Mouse (Mus musculus) megakaryocyte, embryonic 14.5 days (primary cell): ENCODE data around the gene Foxl1. TPM values are rescaled to one million over a fixed set of nuclear protein-coding genes. Genes with fewer than 3 reads are reported as not detected.

Experiments
- H3K27me3 ChIP-seq: replicated peaks from 2 replicates; pipeline ENCODE3; 2012; ENCODE audit warnings: inconsistent platforms
- H3K36me3 ChIP-seq: replicated peaks from 2 replicates; pipeline ENCODE3; 2012; ENCODE audit warnings: low read length, inconsistent platforms, mixed read lengths
- H3K4me1 ChIP-seq: 2 replicates; pipeline ENCODE4 v1.6.1; 2012; ENCODE audit warnings: inconsistent platforms
- H3K4me3 ChIP-seq: replicated peaks from 2 replicates; pipeline ENCODE3; 2012; ENCODE audit warnings: moderate library complexity, mild to moderate bottlenecking, inconsistent platforms
- H3K9me3 ChIP-seq: 2 replicates; pipeline ENCODE4 v1.6.1; 2012; ENCODE audit warnings: inconsistent platforms
- FLI1 ChIP-seq: IDR thresholded peaks from 2 replicates; pipeline ENCODE4 v1.6.1; 2012; ENCODE audit warnings: low read length, inconsistent platforms, mixed read lengths
- GATA1 ChIP-seq: IDR thresholded peaks from 3 replicates; pipeline ENCODE4 v1.6.1; 2012; ENCODE audit warnings: mixed read lengths, low read length, inconsistent platforms, borderline replicate concordance
- polyA plus RNA-seq: library from polyadenylated mRNA; stranded (reverse); fragments of >175 nt; gene quantifications from 2 replicates; pipeline ENCODE4 v1.2.3, GENCODE M21; 2012; ENCODE audit warnings: low replicate concordance; ENCODE audit not compliant: insufficient read depth

Gene Foxl1
- polyA plus RNA-seq = not detected in 2 replicates

DNA sequence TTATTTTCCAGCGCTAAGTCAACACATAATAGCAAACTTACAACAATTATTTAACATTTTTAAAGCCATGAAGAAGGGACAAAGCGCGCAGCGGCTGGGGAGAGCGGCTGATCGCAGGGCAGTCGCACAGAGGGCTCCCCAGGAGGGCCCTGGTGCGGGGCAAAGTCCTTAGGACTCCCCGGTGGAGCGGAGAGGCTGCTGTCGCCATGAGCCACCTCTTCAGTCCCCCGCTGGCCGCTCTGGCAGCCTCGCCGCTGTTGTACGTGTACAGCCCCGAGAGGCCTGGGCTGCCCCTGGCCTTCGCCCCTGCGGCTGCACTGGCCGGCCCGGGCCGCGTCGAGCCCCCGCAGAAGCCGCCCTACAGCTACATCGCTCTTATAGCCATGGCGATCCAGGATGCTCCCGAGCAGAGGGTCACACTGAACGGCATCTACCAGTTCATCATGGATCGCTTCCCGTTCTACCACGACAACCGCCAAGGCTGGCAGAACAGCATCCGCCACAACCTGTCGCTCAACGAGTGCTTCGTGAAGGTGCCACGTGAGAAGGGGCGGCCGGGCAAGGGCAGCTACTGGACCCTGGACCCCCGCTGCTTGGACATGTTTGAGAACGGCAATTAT lies at the start of gene Foxl1:
Gene Foxl1, plus strand, starts transcription at position 185 of the 620 bp plus-strand sequence.
- no peak within 1 kb of the TSS for H3K4me3 ChIP-seq
- H3K9me3 ChIP-seq = no peaks in the 10 kb centered on the region

DNA sequence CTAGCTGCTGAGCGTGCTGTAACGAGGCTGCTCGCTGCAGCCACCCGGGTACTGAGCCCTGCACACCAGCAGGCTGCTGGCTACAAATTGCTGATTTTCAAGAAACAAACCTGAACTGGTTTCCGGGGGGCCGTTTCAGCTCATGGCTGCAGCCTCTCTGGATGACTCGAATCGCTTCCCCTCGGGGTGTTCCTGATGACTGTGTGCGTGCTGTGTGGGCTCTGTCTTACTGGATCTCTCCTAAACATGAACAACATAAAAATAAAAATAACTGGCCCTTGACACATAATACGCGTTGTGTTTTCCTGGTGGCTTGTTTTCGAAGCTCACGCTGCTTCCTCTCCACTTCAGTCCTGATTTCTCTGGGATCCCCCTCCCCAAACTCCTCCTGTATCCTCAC lies 49.0 kb upstream of the Foxl1 start:
- Histone ChIP-seq H3K4me1 (peaks cover 9% of the 10 kb centered on the region), H3K4me3 (no peak overlapping the region), H3K9me3 (no peaks in the 10 kb centered on the region), H3K36me3 (no peaks in the 10 kb centered on the region), H3K27me3 (peaks cover 99% of the 10 kb centered on the region)
- no peak for TF ChIP-seq GATA1
- no peak for TF ChIP-seq FLI1

More for the DNA sequence above, at the start of gene Foxl1:
- peaks cover 98% of the 10 kb centered on the region for H3K27me3 ChIP-seq
- peaks cover 30% of the 10 kb centered on the region for H3K4me1 ChIP-seq
- no peaks in the 10 kb centered on the region for H3K36me3 ChIP-seq
- TF ChIP-seq GATA1 (no peak), FLI1 (no peak)

DNA sequence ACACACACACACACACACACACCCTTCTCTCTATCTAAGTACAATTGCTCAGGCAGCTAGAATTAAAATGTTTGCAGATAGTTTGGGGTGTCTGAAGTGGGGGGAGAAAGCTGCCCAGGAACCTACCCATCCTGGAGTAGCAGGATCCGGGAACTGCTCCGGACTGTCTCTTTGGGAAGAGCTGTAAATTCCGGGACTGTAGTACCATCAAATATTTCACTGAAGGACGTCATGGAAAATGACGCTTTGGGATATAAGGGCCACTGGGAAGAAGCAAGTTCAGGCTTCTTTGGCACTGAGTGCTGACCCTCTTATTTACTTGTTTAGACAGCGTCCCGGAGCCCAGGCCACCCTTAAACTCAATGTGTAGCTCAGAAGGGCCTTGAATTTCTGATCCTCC lies 48.5 kb upstream of the Foxl1 start:
- Histone ChIP-seq H3K36me3 (no peaks in the 10 kb centered on the region), H3K4me3 (no peak overlapping the region), H3K4me1 (peaks cover 12% of the 10 kb centered on the region), H3K27me3 (peaks cover 99% of the 10 kb centered on the region), H3K9me3 (no peaks in the 10 kb centered on the region)
- no peak for TF ChIP-seq GATA1
- no peak for TF ChIP-seq FLI1

DNA sequence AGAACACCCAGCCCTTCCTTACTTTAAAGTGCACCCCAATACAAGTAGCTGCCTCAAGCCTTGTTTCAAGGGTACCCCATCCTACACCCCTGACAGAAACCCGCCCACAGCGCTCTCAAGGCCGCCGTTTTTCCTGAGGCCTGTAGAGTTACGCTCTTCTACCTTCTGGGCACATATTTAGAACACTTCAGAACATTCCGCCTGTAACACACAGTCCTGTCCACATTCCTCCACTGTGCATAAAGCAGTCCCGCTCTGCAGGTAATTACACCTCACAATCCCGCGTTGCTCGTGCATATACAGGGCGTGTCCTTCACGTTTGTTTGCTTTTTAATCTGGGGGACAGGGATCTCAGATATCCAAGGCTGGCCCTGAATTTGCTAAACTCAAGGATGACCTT lies 47.8 kb upstream of the Foxl1 start:
- Histone ChIP-seq H3K4me3 (no peak overlapping the region), H3K4me1 (peaks cover 19% of the 10 kb centered on the region), H3K36me3 (no peaks in the 10 kb centered on the region), H3K27me3 (peaks cover 99% of the 10 kb centered on the region), H3K9me3 (no peaks in the 10 kb centered on the region)
- TF ChIP-seq GATA1 = no peak
- TF ChIP-seq FLI1 = no peak

DNA sequence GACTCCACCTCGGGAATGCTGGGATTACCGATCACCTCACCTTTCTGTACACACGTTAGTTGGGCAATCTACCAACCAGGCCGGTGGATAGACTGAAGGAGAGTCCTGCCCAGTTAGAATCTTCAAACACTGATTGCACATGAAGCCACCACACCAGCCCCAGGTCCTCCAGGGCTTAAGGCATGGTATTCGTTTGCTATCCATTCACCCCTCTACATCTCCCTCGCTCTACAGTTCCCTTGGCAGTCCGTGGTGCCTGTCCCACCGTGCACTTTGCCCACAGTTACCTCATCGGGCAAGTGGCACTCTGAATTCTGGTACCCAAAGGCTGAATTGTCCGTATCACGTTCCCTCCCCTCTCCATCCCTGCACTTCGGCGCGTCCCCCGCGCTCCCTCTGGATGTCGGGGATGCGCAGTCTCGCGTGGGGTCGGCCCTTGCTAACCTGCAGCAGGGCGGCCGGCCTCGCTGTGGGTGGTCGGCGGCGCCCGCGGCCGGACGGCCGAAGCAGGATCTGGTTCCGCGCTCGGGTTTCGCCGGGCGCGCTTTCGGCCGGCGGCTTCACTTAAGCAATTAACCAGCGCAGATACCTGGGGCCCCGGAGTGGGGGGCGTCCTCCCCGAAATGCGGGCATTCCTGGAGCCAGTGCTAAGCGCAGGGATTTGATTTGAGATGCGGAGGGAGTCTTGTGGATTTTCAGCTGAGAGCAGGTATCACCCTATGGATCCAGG lies 47.2 kb upstream of the Foxl1 start:
- TF ChIP-seq FLI1 (no peak), GATA1 (no peak)

DNA sequence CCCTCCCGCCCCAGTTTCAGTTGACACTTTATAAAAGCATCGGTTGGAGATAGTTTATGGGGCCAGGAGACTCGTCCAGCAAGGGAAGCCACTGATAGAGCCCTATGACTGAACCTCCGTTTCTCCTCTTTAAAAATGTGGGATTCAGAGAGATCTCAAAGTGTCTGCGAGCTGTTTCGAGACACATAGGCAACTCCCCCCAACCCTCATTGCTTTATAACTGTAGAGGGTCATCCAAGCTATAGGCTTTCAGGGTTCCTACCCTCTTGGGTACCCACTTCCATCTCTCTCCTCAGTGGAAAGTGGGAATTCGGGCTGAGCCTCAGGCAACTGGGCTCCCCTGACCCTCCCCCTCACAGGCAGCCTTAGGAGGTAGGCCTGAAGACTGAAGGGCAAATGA lies 46.3 kb upstream of the Foxl1 start:
- TF ChIP-seq FLI1 (no peak), GATA1 (no peak)

More for the DNA sequence above, 47.2 kb upstream of the Foxl1 start:
- Histone ChIP-seq H3K27me3 (peaks cover 99% of the 10 kb centered on the region), H3K4me1 (peaks cover 21% of the 10 kb centered on the region), H3K9me3 (no peaks in the 10 kb centered on the region), H3K4me3 (no peak overlapping the region), H3K36me3 (no peaks in the 10 kb centered on the region)

DNA sequence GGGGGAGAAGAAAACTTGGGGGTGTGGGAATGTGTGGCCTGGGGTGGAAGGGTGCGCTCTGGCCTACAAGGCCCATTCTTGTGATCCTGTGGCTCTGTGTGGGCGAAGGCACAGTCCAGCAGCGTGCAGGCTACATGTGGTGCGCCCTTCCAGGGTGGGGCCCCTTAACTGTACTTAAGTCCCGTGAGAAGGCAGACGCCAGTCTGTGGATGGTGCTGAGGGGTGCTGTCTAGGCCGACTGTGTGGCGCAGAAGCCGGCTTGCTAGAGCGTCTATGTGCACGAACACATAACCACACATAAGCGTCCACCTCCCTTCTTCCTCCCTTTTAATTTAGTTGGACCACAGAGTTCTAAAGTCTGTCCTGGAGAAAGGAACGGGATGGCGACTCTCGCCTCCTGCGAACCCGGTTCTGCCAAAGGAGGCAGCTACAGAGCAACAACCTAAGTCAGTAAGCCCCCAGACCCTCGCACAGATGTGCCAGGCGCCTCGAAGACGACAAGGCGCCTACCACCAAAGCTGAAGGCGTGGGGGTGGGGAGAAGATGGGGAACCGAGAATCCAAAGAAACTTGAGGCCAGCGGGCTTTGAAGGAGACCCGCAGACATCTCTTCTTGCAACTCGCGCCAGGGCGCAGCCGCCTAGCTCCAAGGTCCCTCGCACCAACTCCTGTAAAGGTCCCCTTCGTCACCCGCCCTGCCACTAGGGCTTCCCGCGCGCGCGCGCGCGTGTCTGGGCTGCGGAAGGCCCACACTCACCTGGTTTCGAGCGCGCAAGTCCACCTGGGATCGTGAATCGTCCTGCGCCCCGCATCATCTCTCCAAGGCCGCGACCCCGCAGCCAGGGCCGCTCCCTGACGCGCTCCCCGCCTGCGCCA lies 45.3 kb upstream of the Foxl1 start:
- H3K36me3 ChIP-seq = no peaks in the 10 kb centered on the region
- no peak for TF ChIP-seq GATA1
- no peak for TF ChIP-seq FLI1
- no peaks in the 10 kb centered on the region for H3K9me3 ChIP-seq
- peaks cover 21% of the 10 kb centered on the region for H3K4me1 ChIP-seq
- peaks cover 99% of the 10 kb centered on the region for H3K27me3 ChIP-seq
- no peak overlapping the region for H3K4me3 ChIP-seq

More for the DNA sequence above, 46.3 kb upstream of the Foxl1 start:
- Histone ChIP-seq H3K4me1 (peaks cover 21% of the 10 kb centered on the region), H3K4me3 (no peak overlapping the region), H3K27me3 (peaks cover 99% of the 10 kb centered on the region), H3K9me3 (no peaks in the 10 kb centered on the region), H3K36me3 (no peaks in the 10 kb centered on the region)

DNA sequence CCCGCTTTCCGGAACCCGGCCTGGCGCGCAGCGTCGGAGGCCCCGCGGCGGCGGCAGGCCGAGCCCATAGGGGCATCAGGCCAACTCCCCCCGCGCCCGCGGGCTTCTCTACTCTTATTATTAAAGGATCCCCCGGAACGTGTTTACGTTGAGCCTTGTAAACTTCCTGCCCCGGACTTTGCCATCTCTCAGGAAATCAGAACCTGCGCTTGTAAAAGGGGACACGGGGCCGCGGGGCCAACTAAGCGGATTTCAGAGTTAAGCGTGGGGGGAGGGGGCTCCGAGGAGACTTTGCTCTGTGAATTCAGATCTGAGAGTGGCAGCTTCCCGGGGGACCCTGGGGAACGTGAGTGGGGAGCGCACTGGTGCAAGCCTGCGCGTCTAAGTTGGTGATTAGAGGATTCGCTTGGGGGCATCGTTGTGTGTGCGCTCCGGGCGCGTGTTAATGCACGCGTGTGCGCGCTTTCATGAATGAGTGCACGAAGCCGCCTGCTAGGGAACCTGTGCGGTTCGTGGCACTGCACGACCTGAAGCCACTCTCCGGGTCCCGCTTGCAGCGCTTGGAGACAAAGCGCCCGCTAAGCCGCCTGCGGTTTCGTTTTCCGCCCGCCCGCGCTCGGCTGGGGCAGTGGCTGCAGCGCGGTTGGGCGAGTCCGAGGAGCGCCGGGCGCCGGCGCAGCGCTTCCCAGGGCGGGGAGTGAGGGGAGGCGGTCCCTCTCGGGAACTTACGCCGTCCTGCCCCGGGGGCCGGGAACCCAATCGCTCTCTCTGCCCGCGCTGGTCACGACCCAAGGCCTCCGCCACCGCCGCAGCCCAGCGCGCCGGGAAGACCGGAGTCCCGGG lies 44.4 kb upstream of the Foxl1 start:
- Histone ChIP-seq H3K36me3 (no peaks in the 10 kb centered on the region), H3K9me3 (no peaks in the 10 kb centered on the region), H3K4me3 (peak overlapping the region; percentile 83), H3K4me1 (peaks cover 18% of the 10 kb centered on the region), H3K27me3 (peaks cover 99% of the 10 kb centered on the region)
- TF ChIP-seq GATA1 = no peak
- TF ChIP-seq FLI1 = no peak

DNA sequence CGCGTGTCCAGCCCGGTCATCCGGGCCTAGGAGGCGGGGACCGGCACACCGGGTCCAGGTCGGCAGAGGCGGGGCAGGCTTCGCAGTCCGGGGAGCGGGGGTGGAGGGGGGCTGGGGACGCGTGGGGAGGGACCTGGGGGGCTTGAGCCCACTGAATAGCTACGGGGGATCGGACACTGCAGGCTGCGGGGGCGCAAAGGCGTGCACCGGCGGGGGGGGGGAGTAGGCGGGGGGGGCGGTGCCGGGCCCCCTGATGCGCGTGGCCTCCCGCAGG lies 43.9 kb upstream of the Foxl1 start:
- TF ChIP-seq GATA1 (no peak), FLI1 (no peak)
- H3K4me1 ChIP-seq = peaks cover 18% of the 10 kb centered on the region
- H3K9me3 ChIP-seq = no peaks in the 10 kb centered on the region
- peak overlapping the region; percentile 83 for H3K4me3 ChIP-seq
- no peaks in the 10 kb centered on the region for H3K36me3 ChIP-seq
- peaks cover 99% of the 10 kb centered on the region for H3K27me3 ChIP-seq
